Mouse (Mus musculus) limb, embryonic 11.5 days (tissue): ENCODE data around the gene Gm9958. TPM values are rescaled to one million over a fixed set of nuclear protein-coding genes. Genes with fewer than 3 reads are reported as not detected.

Experiments used
- ATAC-seq: fragments of 200-750 bp; cut with Nextera tagmentation; 2 replicates; pipeline ENCODE4 v1.8.0; 2017; ENCODE audit warnings: low read depth; ENCODE audit not compliant: insufficient number of reproducible peaks, low FRiP score, low TSS enrichment
- DNase-seq: peaks from one replicate; pipeline ENCODE4 v3.0.0-alpha.2; 2015; ENCODE audit warnings: low spot score
- H3K27ac ChIP-seq: fragments of 300-500 bp; sonication (generic); replicated peaks from 2 replicates; pipeline ENCODE4 v1.5.1; 2014; ENCODE audit warnings: low read depth, mild to moderate bottlenecking, low read length
- H3K27me3 ChIP-seq: fragments of 300-500 bp; sonication (generic); 2 replicates; pipeline ENCODE4 v1.6.1; 2014; ENCODE audit warnings: mild to moderate bottlenecking, low read length, mixed read lengths; ENCODE audit not compliant: control insufficient read depth, insufficient read depth
- H3K36me3 ChIP-seq: fragments of 300-500 bp; sonication (generic); 2 replicates; pipeline ENCODE4 v1.6.1; 2014; ENCODE audit warnings: mild to moderate bottlenecking, low read length, moderate library complexity, mixed read lengths; ENCODE audit not compliant: control insufficient read depth, insufficient read depth
- H3K4me1 ChIP-seq: fragments of 300-500 bp; sonication (generic); 2 replicates; pipeline ENCODE4 v1.6.1; 2014; ENCODE audit warnings: low read length, mixed read lengths; ENCODE audit not compliant: control insufficient read depth, insufficient read depth
- H3K4me2 ChIP-seq: fragments of 300-500 bp; sonication (generic); 2 replicates; pipeline ENCODE4 v1.6.1; 2014; ENCODE audit warnings: low read depth, mild to moderate bottlenecking, moderate library complexity; ENCODE audit not compliant: severe bottlenecking
- H3K4me3 ChIP-seq: fragments of 300-500 bp; sonication (generic); 2 replicates; pipeline ENCODE4 v1.5.1; 2014; ENCODE audit warnings: low read depth, low read length
- H3K9ac ChIP-seq: fragments of 300-500 bp; sonication (generic); 2 replicates; pipeline ENCODE4 v1.6.1; 2014; ENCODE audit warnings: mild to moderate bottlenecking, low read length
- H3K9me3 ChIP-seq: fragments of 300-500 bp; sonication (generic); 2 replicates; pipeline ENCODE4 v1.6.1; 2016; ENCODE audit warnings: low read length; ENCODE audit not compliant: control insufficient read depth
- WGBS: fragments of 180-500 bp; shearing (Covaris S2); extraction: QIAGEN DNeasy Blood & Tissue Kit; methylation state at CpG from one replicate; pipeline ENCODE4 v1.1.7; 2014; 5-methylcytosine and 5-hydroxymethylcytosine counted together
- polyA plus RNA-seq: library from polyadenylated mRNA; unstranded; fragments of >200 nt; fragmentation: Nextera tagmentation; extraction: Ambion mirVana; gene quantifications from 2 replicates; pipeline ENCODE4 v1.2.1, GENCODE M21; 2014

Gene Gm9958
- 4.9 and 8.8 TPM in 2 replicates for polyA plus RNA-seq

GRCm38 (mm10) chr5:90367067-90367303 is at the start of gene Gm9958:
Gene Gm9958, plus strand, starts transcription at chr5:90367204.
- Histone ChIP-seq H3K4me1 (0 out of 2 replicates have a peak, but pooled peaks cover 5% of the 10 kb centered on the region), H3K4me2 (peak within 1 kb of the TSS; percentile 69), H3K4me3 (peak within 1 kb of the TSS; percentile 92), H3K9me3 (no peaks in the 10 kb centered on the region), H3K27me3 (no peaks in the 10 kb centered on the region), H3K36me3 (no peaks in the 10 kb centered on the region), H3K27ac (peak within 1 kb of the TSS; percentile 98), H3K9ac (peak within 1 kb of the TSS; percentile 95)
- ATAC-seq (no peak), DNase-seq (no peak)
- WGBS, result under 1% methylated on average over 7 of the region's 7 CpGs

GRCm38 (mm10) chr5:90331071-90331470 is 35.9 kb upstream of the Gm9958 start:
- no peak overlapping the region for H3K9ac ChIP-seq
- no peak overlapping the region for H3K4me2 ChIP-seq
- H3K4me3 ChIP-seq, result no peak overlapping the region

GRCm38 (mm10) chr5:90332478-90332877 is 34.5 kb upstream of the Gm9958 start:
- H3K36me3 ChIP-seq, result no peaks in the 10 kb centered on the region
- no peaks in the 10 kb centered on the region for H3K4me1 ChIP-seq
- H3K9me3 ChIP-seq, result no peaks in the 10 kb centered on the region
- WGBS, result 91% methylated on average over 2 of the region's 2 CpGs
- H3K27ac ChIP-seq, result no peak overlapping the region
- ATAC-seq (no peak), DNase-seq (no peak)
- H3K27me3 ChIP-seq, result no peaks in the 10 kb centered on the region
- no peak overlapping the region for H3K9ac ChIP-seq
- H3K4me3 ChIP-seq, result no peak overlapping the region
- no peak overlapping the region for H3K4me2 ChIP-seq

More at GRCm38 (mm10) chr5:90331071-90331470, 35.9 kb upstream of the Gm9958 start:
- DNase-seq (no peak), ATAC-seq (no peak)
- Histone ChIP-seq H3K27me3 (no peaks in the 10 kb centered on the region), H3K27ac (no peak overlapping the region), H3K9me3 (no peaks in the 10 kb centered on the region), H3K36me3 (no peaks in the 10 kb centered on the region), H3K4me1 (no peaks in the 10 kb centered on the region)
- 87% methylated on average over 1 of the region's 1 CpGs for whole genome bisulfite sequencing

GRCm38 (mm10) chr5:90338177-90339091 is 28.6 kb upstream of the Gm9958 start:
- H3K4me1 ChIP-seq, result peaks cover 8% of the 10 kb centered on the region; the same call in 1 of the 2 replicates
- no peaks in the 10 kb centered on the region for H3K36me3 ChIP-seq
- ATAC-seq (no peak), DNase-seq (no peak)
- H3K27me3 ChIP-seq, result no peaks in the 10 kb centered on the region
- H3K27ac ChIP-seq, result no peak overlapping the region
- H3K9me3 ChIP-seq, result no peaks in the 10 kb centered on the region
- no peak overlapping the region for H3K4me3 ChIP-seq
- H3K4me2 ChIP-seq, result no peak overlapping the region
- WGBS, result 77% methylated on average over 7 of the region's 7 CpGs
- H3K9ac ChIP-seq, result no peak overlapping the region

GRCm38 (mm10) chr5:90339129-90339952 is 27.7 kb upstream of the Gm9958 start:
- ATAC-seq (no peak), DNase-seq (peak; percentile 38)
- Histone ChIP-seq H3K9ac (no peak overlapping the region), H3K4me2 (no peak overlapping the region), H3K4me1 (peaks cover 8% of the 10 kb centered on the region; the same call in 1 of the 2 replicates), H3K4me3 (no peak overlapping the region), H3K27me3 (no peaks in the 10 kb centered on the region), H3K27ac (no peak overlapping the region), H3K9me3 (no peaks in the 10 kb centered on the region), H3K36me3 (no peaks in the 10 kb centered on the region)
- WGBS, result 28% methylated on average over 5 of the region's 5 CpGs

- Histone ChIP-seq H3K36me3 (no peaks in the 10 kb centered on the region), H3K27ac (no peak overlapping the region), H3K9ac (no peak overlapping the region), H3K4me1 (peaks cover 8% of the 10 kb centered on the region; the same call in 1 of the 2 replicates), H3K4me3 (no peak overlapping the region), H3K4me2 (no peak overlapping the region), H3K9me3 (no peaks in the 10 kb centered on the region), H3K27me3 (no peaks in the 10 kb centered on the region)
- no peak for DNase-seq
- ATAC-seq, result no peak
- WGBS, result 95% methylated on average over 1 of the region's 1 CpGs
Measured at GRCm38 (mm10) chr5:90339953-90340343, 27.1 kb upstream of the Gm9958 start.

GRCm38 (mm10) chr5:90340847-90341246 is 26.2 kb upstream of the Gm9958 start:
- Histone ChIP-seq H3K4me1 (peaks cover 8% of the 10 kb centered on the region; the same call in 1 of the 2 replicates), H3K4me3 (no peak overlapping the region), H3K36me3 (no peaks in the 10 kb centered on the region), H3K27ac (no peak overlapping the region), H3K9ac (no peak overlapping the region), H3K9me3 (no peaks in the 10 kb centered on the region), H3K27me3 (no peaks in the 10 kb centered on the region), H3K4me2 (no peak overlapping the region)
- DNase-seq, result no peak
- ATAC-seq, result no peak
- 81% methylated on average over 4 of the region's 4 CpGs for WGBS

- ATAC-seq (no peak), DNase-seq (no peak)
- H3K9ac ChIP-seq, result no peak overlapping the region
- H3K27me3 ChIP-seq, result no peaks in the 10 kb centered on the region
- no peak overlapping the region for H3K4me2 ChIP-seq
- H3K4me1 ChIP-seq, result no peaks in the 10 kb centered on the region
- no peak overlapping the region for H3K27ac ChIP-seq
- 91% methylated on average over 3 of the region's 3 CpGs for WGBS
- no peaks in the 10 kb centered on the region for H3K36me3 ChIP-seq
- H3K9me3 ChIP-seq, result no peaks in the 10 kb centered on the region
- no peak overlapping the region for H3K4me3 ChIP-seq
Measured at GRCm38 (mm10) chr5:90346877-90347276, 20.1 kb upstream of the Gm9958 start.
